Mouse (Mus musculus) frontal cortex, adult 2 months (tissue): Measurements from ENCODE around the gene Ang5. TPM values are rescaled to one million over a fixed set of nuclear protein-coding genes. Genes with fewer than 3 reads are reported as not detected.
A peak's percentile ranks its signal among the peaks of the same experiment; 100 is the strongest.
"Not testable (repeated sequence)": the region's sequence is repeated elsewhere in the genome, so short reads cannot be mapped to it uniquely, and the experiment has no call there.

Source experiments
- DNase-seq, 2 experiments: peaks; one replicate each; pipeline ENCODE4 v3.0.0; 2022; ENCODE audit warnings: low spot score in 1 of 2; ENCODE audit errors: extremely low spot score in 1 of 2
- polyA plus RNA-seq: library from polyadenylated mRNA; depleted of rRNA; stranded (reverse); fragments of >200 nt; gene quantifications from 2 replicates; pipeline ENCODE4 v1.2.3, GENCODE M21; 2012; rRNA removed

Gene Ang5
- polyA plus RNA-seq, result not detected in 2 replicates

DNA sequence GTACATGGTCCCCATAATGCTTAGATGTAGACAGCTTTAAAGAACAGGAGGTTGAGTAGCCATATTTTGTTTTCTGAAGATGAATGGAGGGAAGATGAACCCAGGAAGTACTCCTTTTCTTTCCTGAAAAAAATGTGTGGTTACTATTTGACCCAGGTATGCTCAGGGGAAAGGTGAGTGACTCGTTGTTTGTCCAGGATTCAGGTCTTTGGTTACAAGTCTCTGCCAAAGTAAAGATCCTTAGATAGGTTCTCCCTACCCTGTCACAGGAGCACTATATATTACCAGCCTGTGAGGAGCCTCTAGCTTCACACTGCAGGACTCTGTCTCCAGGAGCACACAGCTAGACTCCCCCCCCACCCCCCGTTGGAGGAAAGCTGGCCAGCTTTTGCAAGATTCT is at the start of gene Ang5:
Gene Ang5, plus strand, starts transcription at position 301 of the 400 bp plus-strand sequence.
- DNase-seq, result not testable (repeated sequence)

DNA sequence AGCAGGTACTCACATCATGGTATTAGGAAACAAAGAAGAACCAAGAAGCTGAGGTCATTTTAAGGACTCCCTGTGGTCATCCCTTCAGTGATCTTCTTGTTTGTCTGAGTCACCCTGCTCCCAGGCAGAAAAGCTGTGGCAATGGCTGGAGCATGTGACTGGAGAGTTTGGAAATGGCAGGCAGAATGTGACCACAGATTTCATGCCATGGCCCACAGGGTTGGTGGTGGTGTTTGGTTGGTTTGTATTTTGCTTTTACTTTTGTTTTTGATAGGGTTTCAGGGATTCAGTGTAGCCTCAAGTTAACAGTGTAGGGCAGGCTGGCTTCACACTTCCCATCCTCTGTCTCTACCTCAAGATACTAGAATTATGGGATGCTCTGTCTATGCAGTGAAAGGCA is 38.7 kb upstream of the Ang5 start:
- not testable (repeated sequence) for DNase-seq

- DNase-seq, result not testable (repeated sequence)
These were observed 33.4 kb upstream of the Ang5 start, which contains the start of gene Ear10 for GRCm38 (mm10) chr14:43923459-43923858. Gene Ear10, minus strand, starts transcription at chr14:43923559.

- DNase-seq, result peak; percentile 11 to 77
These were observed 32.0 kb upstream of the Ang5 start, which contains the start of gene Gm8113 for GRCm38 (mm10) chr14:43924688-43925403. Gene Gm8113, plus strand, starts transcription at chr14:43925390.

DNA sequence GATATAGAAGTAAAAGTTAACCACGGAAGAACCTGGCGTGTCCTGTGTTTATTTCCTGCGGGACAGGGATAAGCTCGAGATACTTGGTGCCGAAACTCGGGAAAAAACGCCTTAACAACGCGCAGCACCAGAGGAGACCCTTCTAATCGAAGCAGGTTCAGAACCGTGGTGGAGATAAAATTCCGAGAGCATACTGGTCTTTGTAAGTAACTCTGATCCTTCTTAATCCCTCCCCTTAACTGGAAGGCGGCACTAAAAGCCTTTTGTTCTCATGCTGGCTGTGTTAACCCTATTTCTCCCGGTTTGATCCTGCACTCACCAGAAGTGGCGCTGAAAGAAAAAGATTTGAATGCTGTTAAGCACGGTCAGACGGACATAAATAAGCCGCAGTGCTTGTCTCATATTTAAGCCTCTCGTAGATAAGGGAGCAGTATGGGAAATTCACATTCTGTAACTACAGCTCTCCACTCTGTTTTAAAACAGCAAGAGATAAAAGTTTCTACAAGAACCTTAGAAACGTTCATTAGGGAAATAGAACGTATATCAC is 31.4 kb upstream of the Ang5 start:
- not testable (repeated sequence) for DNase-seq

DNA sequence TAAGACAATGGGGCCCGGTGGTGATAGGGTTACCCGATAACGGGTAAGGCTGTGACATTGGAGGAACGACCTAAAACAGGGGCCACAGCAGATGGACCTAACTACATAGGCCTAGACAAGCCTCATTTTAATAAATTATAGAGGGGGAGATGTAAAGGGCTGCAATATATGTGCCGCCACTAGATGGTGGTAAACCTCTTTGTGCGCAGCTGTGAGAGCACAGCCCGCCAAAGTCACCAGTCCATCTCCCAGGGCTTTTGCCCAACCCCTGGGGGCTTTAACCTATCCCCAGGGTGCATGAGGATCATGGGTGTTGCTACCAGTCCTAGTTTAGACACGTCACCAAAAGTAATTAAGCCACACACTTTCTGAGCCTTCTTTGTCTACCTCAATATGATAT is 23.9 kb upstream of the Ang5 start:
- peak in 1 of 2 experiments; percentile 43 for DNase-seq

GRCm38 (mm10) chr14:43933399-43933798 is 23.5 kb upstream of the Ang5 start:
- DNase-seq, result not testable (repeated sequence)

- not testable (repeated sequence) for DNase-seq
These were observed 3.5 kb upstream of the Ang5 start for GRCm38 (mm10) chr14:43953382-43953781.

GRCm38 (mm10) chr14:43955074-43955473 is 1.8 kb upstream of the Ang5 start:
- DNase-seq, result not testable (repeated sequence)

DNA sequence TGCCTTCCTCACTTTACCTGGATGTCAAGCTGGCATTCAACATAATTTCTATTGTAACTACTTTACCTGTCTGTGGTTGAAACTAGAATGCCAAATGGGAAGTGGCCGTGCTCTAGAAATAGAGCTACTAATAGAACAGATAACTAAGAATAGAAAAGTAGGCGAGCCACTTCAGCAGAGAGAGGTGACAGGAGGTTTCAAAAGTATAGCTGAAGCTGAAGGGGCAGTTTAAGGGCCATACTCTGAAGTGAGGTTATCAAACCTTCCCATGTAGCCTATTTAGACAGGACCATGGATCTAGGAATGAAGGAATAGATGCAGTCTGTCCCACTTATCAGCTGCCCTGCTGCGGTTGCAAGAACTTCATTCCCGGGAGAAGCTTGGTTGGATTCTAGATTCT is 26.6 kb downstream of the Ang5 start:
- DNase-seq, result no peak

- DNase-seq, result peak; percentile 3 to 63
These were observed 27.0 kb downstream of the Ang5 start for GRCm38 (mm10) chr14:43983897-43984296.

GRCm38 (mm10) chr14:43986147-43986546 is 29.3 kb downstream of the Ang5 start:
- no peak for DNase-seq

GRCm38 (mm10) chr14:43987404-43987803 is 30.5 kb downstream of the Ang5 start:
- DNase-seq, result peak; percentile 23 to 89

GRCm38 (mm10) chr14:43998455-43999000 is 41.7 kb downstream of the Ang5 start:
- DNase-seq, result not testable (repeated sequence)

DNA sequence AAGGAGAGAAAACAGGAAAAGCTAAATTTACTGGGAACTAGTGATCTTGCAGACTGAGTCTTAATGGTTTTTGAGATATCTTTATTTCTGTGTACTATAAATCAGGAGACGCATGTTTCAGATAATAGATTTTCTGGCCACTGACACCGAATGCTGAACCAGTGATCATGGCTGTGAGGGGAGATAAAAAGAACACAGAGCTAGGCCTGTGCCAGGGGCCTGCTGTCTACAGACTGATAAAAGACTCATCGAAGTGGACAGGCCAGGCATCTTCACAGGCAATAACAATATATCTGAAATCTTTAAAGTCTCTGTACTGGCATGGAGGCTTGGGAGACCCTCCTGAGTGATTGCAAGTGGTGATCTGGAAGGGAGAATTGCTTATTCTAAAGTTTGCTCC is 44.7 kb downstream of the Ang5 start:
- DNase-seq, result no peak

DNA sequence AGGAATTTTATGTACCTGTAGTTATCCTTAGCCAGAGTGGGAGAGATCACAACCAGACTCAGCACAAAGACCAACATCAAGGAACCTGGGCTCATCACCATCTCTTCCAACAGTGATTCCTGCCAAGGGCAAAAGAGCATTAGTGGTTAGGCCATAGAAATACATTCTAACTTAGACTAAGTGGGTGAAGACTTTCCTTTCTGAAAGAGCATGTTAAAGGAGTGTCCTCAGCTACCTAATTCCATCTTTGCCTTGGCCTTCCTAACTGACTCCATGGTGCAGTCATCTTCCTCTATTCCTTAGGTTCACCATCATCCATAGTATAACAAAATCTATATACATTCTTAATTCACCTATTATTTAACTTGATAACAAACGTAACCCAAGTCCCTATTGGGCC is 45.3 kb downstream of the Ang5 start, which contains the start of gene Ang6:
Gene Ang6, minus strand, starts transcription at position 101 of the 400 bp plus-strand sequence.
- DNase-seq, result no peak

- not testable (repeated sequence) for DNase-seq
These were observed 51.2 kb downstream of the Ang5 start for GRCm38 (mm10) chr14:44008021-44008420.

GRCm38 (mm10) chr14:44009686-44010085 is 52.8 kb downstream of the Ang5 start:
- not testable (repeated sequence) for DNase-seq
